Comparison of ENCODE assay signal across 25 mouse cellular contexts in the genomic region with DNA sequence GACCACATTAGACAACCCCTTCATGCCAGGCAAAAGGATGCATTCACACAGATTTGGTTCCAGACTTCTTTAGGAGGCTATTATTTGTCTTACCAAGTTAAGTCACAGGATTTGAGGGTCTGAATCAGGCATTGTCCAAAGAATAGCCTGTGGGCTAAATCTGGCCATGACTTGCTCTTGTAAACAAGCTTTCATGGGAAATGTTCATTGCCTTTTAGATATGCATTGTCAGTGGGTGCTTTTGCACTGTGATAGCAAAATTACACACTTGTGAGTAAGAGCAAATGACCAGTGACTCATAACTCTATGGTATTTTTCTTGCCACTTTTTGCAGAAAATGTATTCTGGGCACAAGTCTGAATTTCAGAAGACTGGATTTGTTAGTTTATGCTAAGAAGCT.
DNase-seq lines count a peak whose midpoint lies in the region; ATAC-seq and TF ChIP-seq lines count a peak whose summit lies in the region.
"Had no signal": no experiment of that assay in that cellular context is flagged by ENCODE, and none has a peak within 500 bp of the region (broad histone marks: within the 10 kb centered on the region; RNA-seq: fewer than 3 reads in every experiment).

No protein-coding gene starts in this region.

- POLR2A ChIA-PET in Patski (lab: Charles Lee), result no interaction called here

- in situ Hi-C loops in Patski (cut with MboI; ENCODE audit: low pct_unique_long_range_greater_than_20kb), result no loop called here

- H3K36me3 ChIP-seq in heart, embryonic 12.5 days, result no peaks in the 10 kb centered on the region
- H3K36me3 ChIP-seq: embryonic facial prominence, embryonic 12.5 days; embryonic facial prominence, embryonic 15.5 days; forebrain, embryonic 10.5 days; heart, embryonic 10.5 days; hindbrain, embryonic 12.5 days; hindbrain, embryonic 15.5 days had no signal

- no peak overlapping the region for H3K4me3 ChIP-seq in heart, embryonic 12.5 days
- H3K4me3 ChIP-seq: embryonic facial prominence, embryonic 12.5 days; embryonic facial prominence, embryonic 15.5 days; erythroblast, embryonic 14.5 days; forebrain, embryonic 10.5 days; forebrain, embryonic 13.5 days; heart, embryonic 10.5 days; hindbrain, embryonic 12.5 days; hindbrain, embryonic 15.5 days had no signal

- TF ChIP-seq CTCF in Patski (IDR thresholded peaks at IDR 0.05), result no peak

- H3K4me1 ChIP-seq in heart, embryonic 12.5 days (replicated peaks), result no peaks in the 10 kb centered on the region
- H3K4me1 ChIP-seq: embryonic facial prominence, embryonic 12.5 days; embryonic facial prominence, embryonic 15.5 days; forebrain, embryonic 13.5 days; heart, embryonic 10.5 days; hindbrain, embryonic 12.5 days; hindbrain, embryonic 15.5 days had no signal

- no peak overlapping the region for H3K27ac ChIP-seq in heart, embryonic 12.5 days (ENCODE audit: poor library complexity, severe bottlenecking)
- H3K27ac ChIP-seq: embryonic facial prominence, embryonic 12.5 days; embryonic facial prominence, embryonic 15.5 days; forebrain, embryonic 10.5 days; forebrain, embryonic 13.5 days; heart, embryonic 10.5 days; hindbrain, embryonic 12.5 days; hindbrain, embryonic 15.5 days had no signal

- ATAC-seq in Patski, result peak; percentile 78
- ATAC-seq in heart, embryonic 12.5 days (ENCODE audit: insufficient number of reproducible peaks, low FRiP score), result no peak
- ATAC-seq: activated CD4-positive, CD25-positive, alpha-beta regulatory T cell, adult 4 months; forebrain, embryonic 13.5 days; forebrain, embryonic 16.5 days; intestine, postnatal 0 days had no signal

- CTCF ChIA-PET in Patski (lab: Charles Lee), result interaction anchor here (1.1 kb wide), 1 partner anchor 32 kb away, joined by 3 read pairs; no protein-coding TSS in a partner anchor

- peak; percentile 17 for DNase-seq in retina, postnatal 1 day
- no peak for DNase-seq in retina, embryonic 14.5 days (ENCODE audit: low spot score)
- peak; percentile 87 for DNase-seq in Muller cell, postnatal 12 days (ENCODE audit: inconsistent ontology term)
- DNase-seq in Patski (ENCODE audit: low read depth, low spot score), result peak; percentile 71
- peak; percentile 69 for DNase-seq in fibroblast of lung, adult 2 months (ENCODE audit: low read depth)
- DNase-seq in thymus, postnatal 36 days, result no peak
- DNase-seq: adrenal gland, adult 8-10 months; adrenal gland, postnatal 25 days; cerebellum, adult 18-20 months; cerebellum, adult 9-10 months; cerebellum, postnatal 25 days; gastrocnemius, postnatal 25 days; heart, adult 18-20 months had no signal

- H3K4me2 ChIP-seq in heart, embryonic 12.5 days, result no peak overlapping the region
- H3K4me2 ChIP-seq: embryonic facial prominence, embryonic 12.5 days; embryonic facial prominence, embryonic 15.5 days; forebrain, embryonic 13.5 days; hindbrain, embryonic 12.5 days; hindbrain, embryonic 15.5 days had no signal

- H3K9me3 ChIP-seq in heart, embryonic 12.5 days (replicated peaks), result no peaks in the 10 kb centered on the region
- H3K9me3 ChIP-seq: embryonic facial prominence, embryonic 12.5 days; embryonic facial prominence, embryonic 15.5 days; forebrain, embryonic 10.5 days; forebrain, embryonic 13.5 days; heart, embryonic 10.5 days; hindbrain, embryonic 12.5 days; hindbrain, embryonic 15.5 days had no signal

- no peaks in the 10 kb centered on the region for H3K27me3 ChIP-seq in Patski
- H3K27me3 ChIP-seq in heart, embryonic 12.5 days (replicated peaks), result no peaks in the 10 kb centered on the region
- H3K27me3 ChIP-seq: embryonic facial prominence, embryonic 12.5 days; embryonic facial prominence, embryonic 15.5 days; forebrain, embryonic 13.5 days; hindbrain, embryonic 12.5 days; hindbrain, embryonic 15.5 days had no signal

- H3K9ac ChIP-seq in heart, embryonic 12.5 days, result no peak overlapping the region
- H3K9ac ChIP-seq: embryonic facial prominence, embryonic 12.5 days; embryonic facial prominence, embryonic 15.5 days; forebrain, embryonic 13.5 days; hindbrain, embryonic 12.5 days; hindbrain, embryonic 15.5 days had no signal

Comparison
In these comparisons a context has a peak if more than half of its experiments do, and no peak if none do; other contexts are left out.
1. DNase-seq: peak in retina, postnatal 1 day (single experiment), Muller cell, postnatal 12 days (single experiment), Patski (single experiment) and fibroblast of lung, adult 2 months (single experiment); none in retina, embryonic 14.5 days (single experiment) and thymus, postnatal 36 days (0 of 2).